Mouse (Mus musculus) naive thymus-derived CD4-positive, alpha-beta T cell, adult 2 months (primary cell): ENCODE data around the gene Ppp2r1b.

Experiments used
- DNase-seq: peaks from one replicate; pipeline ENCODE4 v3.0.0-alpha.2; 2011; ENCODE audit warnings: low read depth

Ppp2r1b gene

DNA sequence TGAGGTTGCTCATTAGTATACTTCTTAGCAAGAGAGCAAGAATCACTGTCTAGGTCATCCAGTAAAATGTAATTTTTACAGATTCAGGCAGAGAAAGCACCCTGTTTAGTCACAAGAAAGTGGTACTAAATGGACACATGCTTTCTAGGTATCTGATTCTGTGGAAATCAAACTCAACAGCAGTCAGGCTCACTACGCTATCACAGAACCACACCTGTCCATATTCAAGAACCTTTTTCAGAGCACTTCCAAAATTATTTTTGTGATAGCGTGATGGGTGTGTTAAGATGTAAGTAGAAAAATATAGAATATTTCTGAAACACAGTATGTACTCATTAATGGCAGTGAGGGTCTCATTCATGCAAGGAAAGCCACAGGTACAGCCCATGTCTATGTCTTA lies 74.5 kb downstream of the Ppp2r1b start:
- no peak for DNase-seq

- no peak for DNase-seq
Observed at GRCm38 (mm10) chr9:50920933-50921895, 76.1 kb downstream of the Ppp2r1b start.

DNA sequence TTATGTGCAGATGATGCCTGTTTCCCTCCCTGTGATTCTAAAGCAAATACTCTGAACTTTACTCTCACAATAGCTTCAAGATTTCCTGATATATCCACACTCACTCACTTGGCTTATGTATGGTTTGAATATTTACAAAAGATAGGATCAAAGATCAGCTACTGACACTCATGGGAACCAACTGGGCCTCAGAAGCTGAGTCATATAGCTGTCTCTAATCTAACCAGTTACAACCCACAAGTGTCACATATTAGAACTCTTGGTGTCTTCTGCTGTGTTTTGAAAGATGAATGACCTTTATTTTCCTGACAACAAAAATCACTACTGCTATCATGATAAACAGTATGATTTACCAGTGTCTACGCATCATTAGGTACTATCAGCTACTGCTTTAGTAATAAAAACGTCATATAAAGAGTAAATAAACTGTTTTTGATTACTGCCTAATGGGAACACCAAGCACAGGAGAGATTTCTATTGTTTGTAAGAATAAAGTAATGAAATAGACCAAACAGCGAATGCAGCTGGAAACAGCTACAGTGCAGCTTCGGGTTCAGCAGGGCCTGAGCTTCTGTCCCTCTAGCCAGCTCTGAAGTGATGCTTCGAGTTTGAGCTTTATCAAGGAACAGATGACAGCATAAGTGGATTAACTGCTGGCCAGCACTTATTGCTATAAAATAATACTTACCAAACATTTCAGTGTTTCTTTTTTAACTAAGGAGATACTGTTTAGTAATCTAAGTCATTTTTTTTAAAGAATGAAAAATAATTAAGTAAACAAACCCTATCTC lies 77.5 kb downstream of the Ppp2r1b start:
- no peak for DNase-seq

DNA sequence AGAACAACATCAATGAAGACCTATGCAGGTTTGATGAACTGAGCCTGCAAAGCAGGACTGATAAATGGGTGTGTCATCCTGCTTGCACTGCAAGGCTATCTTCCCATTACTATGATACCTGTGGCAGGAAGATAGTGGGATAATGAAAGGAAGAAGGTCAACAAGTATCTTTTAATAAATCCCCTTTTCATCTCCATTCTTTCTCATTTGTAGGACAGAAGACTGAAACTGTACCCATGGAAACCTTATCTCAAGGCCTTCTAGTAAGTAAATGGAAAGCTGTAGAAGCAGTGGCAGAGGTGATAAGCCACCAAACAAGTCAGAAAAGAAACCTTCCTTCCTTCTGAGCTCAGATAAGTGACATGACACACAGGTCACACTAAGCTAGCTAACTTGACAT lies 79.4 kb downstream of the Ppp2r1b start:
- DNase-seq: no peak

GRCm38 (mm10) chr9:50925801-50926200 lies 80.7 kb downstream of the Ppp2r1b start:
- no peak for DNase-seq

DNA sequence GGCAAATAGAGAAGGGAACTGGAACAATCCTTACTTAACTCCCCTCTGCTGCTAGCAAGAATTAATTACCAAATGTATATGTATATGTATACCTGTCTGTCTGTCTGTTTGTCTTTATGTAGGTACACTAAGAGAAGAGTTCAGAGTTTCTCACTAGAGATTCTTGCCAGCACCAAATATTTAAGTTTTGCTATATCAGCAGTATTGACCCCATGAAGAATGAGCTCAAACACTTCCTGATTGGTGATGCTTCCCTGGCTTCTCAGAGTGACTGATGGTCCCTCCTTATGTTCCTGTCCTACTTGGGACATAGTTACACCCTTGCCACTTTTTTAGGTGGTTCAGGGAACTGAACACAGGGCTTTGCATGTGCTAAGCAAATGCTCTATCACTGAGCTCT lies 84.9 kb downstream of the Ppp2r1b start:
- DNase-seq: no peak

- no peak for DNase-seq
Observed at GRCm38 (mm10) chr9:50941804-50942401, 96.8 kb downstream of the Ppp2r1b start.

DNA sequence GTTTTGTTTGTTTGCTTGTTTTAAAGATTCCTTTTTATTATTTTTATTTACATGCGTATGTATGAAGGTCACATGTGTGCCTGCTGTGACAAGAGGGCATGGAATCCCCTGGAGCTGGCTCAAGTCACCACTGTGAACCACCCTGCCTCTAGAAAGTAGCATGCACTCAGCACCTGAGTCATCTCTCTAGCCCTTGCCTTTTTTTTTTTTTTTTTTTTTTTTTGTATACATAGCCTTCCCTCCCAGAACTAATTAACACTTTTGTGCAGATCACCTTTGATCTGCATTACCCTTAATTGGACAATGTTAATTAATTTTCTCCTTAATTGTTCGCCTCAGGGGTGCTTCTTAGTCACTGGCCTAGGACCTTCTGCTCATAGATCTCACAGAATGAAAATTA lies 97.6 kb downstream of the Ppp2r1b start:
- no peak for DNase-seq
